Comparison of ENCODE assay signal across 21 mouse cellular contexts in genomic region chr11:69026562-69026961, GRCm38 (mm10).
"Had no signal": no experiment of that assay in that cellular context is flagged by ENCODE, and none has a peak within 500 bp of the region (broad histone marks: within the 10 kb centered on the region; RNA-seq: fewer than 3 reads in every experiment).

No protein-coding gene starts in this region.

- H3K27ac ChIP-seq: liver, embryonic 15.5 days; macrophage; midbrain, embryonic 13.5 days; midbrain, embryonic 15.5 days; neural tube, embryonic 12.5 days; stomach, embryonic 15.5 days; stomach, postnatal 0 days had no signal

- H3K9me3 ChIP-seq: liver, embryonic 15.5 days; megakaryocyte, embryonic 14.5 days; midbrain, embryonic 13.5 days; midbrain, embryonic 15.5 days; neural tube, embryonic 12.5 days; stomach, embryonic 15.5 days had no signal

- H3K4me1 ChIP-seq: liver, embryonic 15.5 days; midbrain, embryonic 13.5 days; midbrain, embryonic 15.5 days; neural tube, embryonic 12.5 days; stomach, embryonic 15.5 days had no signal

- DNase-seq: liver, postnatal 0 days; lung, embryonic 14.5 days; lung, postnatal 14 days; lung, postnatal 36 days; retina, postnatal 1 day; right cerebral cortex, adult 18-20 months; right cerebral cortex, postnatal 25 days; right cerebral cortex, postnatal 4 days; spleen, adult 18-20 months; thymus, adult 2 months; thymus, postnatal 25 days; thymus, postnatal 4 days had no signal

- H3K27me3 ChIP-seq: liver, embryonic 15.5 days; megakaryocyte, embryonic 14.5 days; midbrain, embryonic 13.5 days; midbrain, embryonic 15.5 days; neural tube, embryonic 12.5 days; stomach, embryonic 15.5 days had no signal

- H3K4me2 ChIP-seq: liver, embryonic 15.5 days; lung, embryonic 14.5 days; midbrain, embryonic 11.5 days; midbrain, embryonic 13.5 days; midbrain, embryonic 15.5 days; neural tube, embryonic 12.5 days; stomach, embryonic 15.5 days had no signal

- H3K9ac ChIP-seq: liver, embryonic 15.5 days; liver, postnatal 0 days; lung, embryonic 14.5 days; midbrain, embryonic 13.5 days; midbrain, embryonic 15.5 days; neural tube, embryonic 12.5 days; stomach, embryonic 15.5 days had no signal

- H3K4me3 ChIP-seq: liver, embryonic 15.5 days; megakaryocyte, embryonic 14.5 days; midbrain, embryonic 13.5 days; midbrain, embryonic 15.5 days; neural tube, embryonic 12.5 days; stomach, embryonic 15.5 days had no signal
